Mouse (Mus musculus) midbrain, embryonic 10.5 days (tissue): Measurements from ENCODE around the gene Psap. TPM values are rescaled to one million over a fixed set of nuclear protein-coding genes. Genes with fewer than 3 reads are reported as not detected.

Source experiments
- DNase-seq: peaks from one replicate; pipeline ENCODE4 v3.0.0-alpha.2; 2017; ENCODE audit warnings: low spot score
- H3K27ac ChIP-seq: fragments of 300-500 bp; sonication (generic); replicated peaks from 2 replicates; pipeline ENCODE4 v1.5.1; 2016; ENCODE audit warnings: mild to moderate bottlenecking
- H3K27me3 ChIP-seq: fragments of 300-500 bp; sonication (generic); 2 replicates; pipeline ENCODE4 v1.6.1; 2016; ENCODE audit warnings: low read depth, mild to moderate bottlenecking; ENCODE audit not compliant: poor library complexity, severe bottlenecking
- H3K36me3 ChIP-seq: fragments of 300-500 bp; sonication (generic); 2 replicates; pipeline ENCODE4 v1.6.1; 2016; ENCODE audit warnings: mild to moderate bottlenecking, moderate library complexity
- H3K4me1 ChIP-seq: fragments of 300-500 bp; sonication (generic); 2 replicates; pipeline ENCODE4 v1.6.1; 2016
- H3K4me3 ChIP-seq: fragments of 300-500 bp; sonication (generic); 2 replicates; pipeline ENCODE4 v1.5.1; 2016; ENCODE audit warnings: mild to moderate bottlenecking, moderate library complexity
- H3K9me3 ChIP-seq: fragments of 300-500 bp; sonication (generic); replicated peaks from 2 replicates; pipeline ENCODE4 v1.6.1; 2016; ENCODE audit warnings: mild to moderate bottlenecking
- WGBS: fragments of 180-500 bp; shearing (Covaris S2); methylation state at CpG from one replicate; pipeline ENCODE4 v1.1.7; 2016; 5-methylcytosine and 5-hydroxymethylcytosine counted together
- polyA plus RNA-seq: library from polyadenylated mRNA; unstranded; fragments of >200 nt; fragmentation: Nextera tagmentation; extraction: Ambion mirVana; gene quantifications from 2 replicates; pipeline ENCODE4 v1.2.1, GENCODE M21; 2016

The Psap gene
- polyA plus RNA-seq, 1 experiment from 2014 or later: 52.0 TPM

- H3K27ac ChIP-seq: peak overlapping the region; percentile 78
- H3K9me3 ChIP-seq: no peaks in the 10 kb centered on the region
- WGBS: 67% methylated on average over 8 of the region's 8 CpGs
- H3K36me3 ChIP-seq: peaks cover 2% of the 10 kb centered on the region; the same call in 1 of the 2 replicates
- no peaks in the 10 kb centered on the region for H3K27me3 ChIP-seq
- H3K4me3 ChIP-seq: peak overlapping the region; percentile 30
- DNase-seq: no peak
- H3K4me1 ChIP-seq: peaks cover 90% of the 10 kb centered on the region
Observed at GRCm38 (mm10) chr10:60284676-60285111, 7.3 kb downstream of the Psap start.

GRCm38 (mm10) chr10:60285183-60285582, 7.8 kb downstream of the Psap start:
- H3K27me3 ChIP-seq: no peaks in the 10 kb centered on the region
- peak overlapping the region; percentile 78 for H3K27ac ChIP-seq
- peak overlapping the region; percentile 30 for H3K4me3 ChIP-seq
- no peaks in the 10 kb centered on the region for H3K9me3 ChIP-seq
- 62% methylated on average over 8 of the region's 8 CpGs for WGBS
- H3K4me1 ChIP-seq: peaks cover 90% of the 10 kb centered on the region
- no peak for DNase-seq
- peaks cover 2% of the 10 kb centered on the region; the same call in 1 of the 2 replicates for H3K36me3 ChIP-seq

- H3K27ac ChIP-seq: peak overlapping the region; percentile 78
- peaks cover 2% of the 10 kb centered on the region; the same call in 1 of the 2 replicates for H3K36me3 ChIP-seq
- no peaks in the 10 kb centered on the region for H3K27me3 ChIP-seq
- no peaks in the 10 kb centered on the region for H3K9me3 ChIP-seq
- DNase-seq: peak; percentile 83
- H3K4me1 ChIP-seq: peaks cover 90% of the 10 kb centered on the region
- peak overlapping the region; percentile 30 for H3K4me3 ChIP-seq
- WGBS: 45% methylated on average over 14 of the region's 14 CpGs
Observed at GRCm38 (mm10) chr10:60285676-60286372, 8.4 kb downstream of the Psap start.

GRCm38 (mm10) chr10:60286546-60286945, 9.1 kb downstream of the Psap start:
- Histone ChIP-seq H3K36me3 (peaks cover 6% of the 10 kb centered on the region), H3K27me3 (no peaks in the 10 kb centered on the region), H3K27ac (peak overlapping the region; percentile 78), H3K9me3 (no peaks in the 10 kb centered on the region), H3K4me1 (peaks cover 85% of the 10 kb centered on the region), H3K4me3 (0 out of 2 replicates have a peak overlapping the region, but pooled peaks have one; percentile 30)
- DNase-seq: no peak
- 94% methylated on average over 7 of the region's 7 CpGs for WGBS

GRCm38 (mm10) chr10:60287161-60287560, 9.7 kb downstream of the Psap start:
- no peak overlapping the region for H3K4me3 ChIP-seq
- H3K9me3 ChIP-seq: no peaks in the 10 kb centered on the region
- no peaks in the 10 kb centered on the region for H3K27me3 ChIP-seq
- H3K27ac ChIP-seq: no peak overlapping the region
- DNase-seq: no peak
- 90% methylated on average over 4 of the region's 4 CpGs for WGBS
- peaks cover 12% of the 10 kb centered on the region for H3K36me3 ChIP-seq
- peaks cover 79% of the 10 kb centered on the region for H3K4me1 ChIP-seq

GRCm38 (mm10) chr10:60287726-60288125, 10.3 kb downstream of the Psap start:
- WGBS: 87% methylated on average over 2 of the region's 2 CpGs
- Histone ChIP-seq H3K4me3 (no peak overlapping the region), H3K27me3 (no peaks in the 10 kb centered on the region), H3K9me3 (no peaks in the 10 kb centered on the region), H3K4me1 (peaks cover 73% of the 10 kb centered on the region), H3K27ac (no peak overlapping the region), H3K36me3 (peaks cover 17% of the 10 kb centered on the region)
- DNase-seq: no peak

- Histone ChIP-seq H3K4me1 (peaks cover 61% of the 10 kb centered on the region), H3K36me3 (peaks cover 30% of the 10 kb centered on the region)
- DNase-seq: no peak
Observed at GRCm38 (mm10) chr10:60289216-60289615, 11.8 kb downstream of the Psap start.

GRCm38 (mm10) chr10:60290026-60290738, 12.8 kb downstream of the Psap start:
- H3K9me3 ChIP-seq: no peaks in the 10 kb centered on the region
- no peak overlapping the region for H3K4me3 ChIP-seq
- WGBS: 63% methylated on average over 7 of the region's 7 CpGs
- H3K4me1 ChIP-seq: peaks cover 51% of the 10 kb centered on the region
- peaks cover 40% of the 10 kb centered on the region for H3K36me3 ChIP-seq
- DNase-seq: no peak
- no peaks in the 10 kb centered on the region for H3K27me3 ChIP-seq
- no peak overlapping the region; the same call in 1 of the 2 replicates for H3K27ac ChIP-seq

More at GRCm38 (mm10) chr10:60289216-60289615, 11.8 kb downstream of the Psap start:
- Histone ChIP-seq H3K4me3 (no peak overlapping the region), H3K27me3 (no peaks in the 10 kb centered on the region), H3K27ac (no peak overlapping the region), H3K9me3 (no peaks in the 10 kb centered on the region)
- WGBS: 88% methylated on average over 8 of the region's 8 CpGs

GRCm38 (mm10) chr10:60290739-60291110, 13.3 kb downstream of the Psap start:
- H3K9me3 ChIP-seq: no peaks in the 10 kb centered on the region
- H3K27me3 ChIP-seq: no peaks in the 10 kb centered on the region
- no peak overlapping the region for H3K4me3 ChIP-seq
- H3K27ac ChIP-seq: no peak overlapping the region
- H3K36me3 ChIP-seq: peaks cover 45% of the 10 kb centered on the region
- DNase-seq: no peak
- peaks cover 46% of the 10 kb centered on the region for H3K4me1 ChIP-seq
- WGBS: 78% methylated on average over 8 of the region's 8 CpGs

- no peak overlapping the region for H3K4me3 ChIP-seq
- peaks cover 57% of the 10 kb centered on the region for H3K36me3 ChIP-seq
- no peaks in the 10 kb centered on the region for H3K9me3 ChIP-seq
- H3K27me3 ChIP-seq: no peaks in the 10 kb centered on the region
- no peak for DNase-seq
- H3K4me1 ChIP-seq: peaks cover 31% of the 10 kb centered on the region
- no peak overlapping the region for H3K27ac ChIP-seq
- WGBS: 91% methylated on average over 8 of the region's 8 CpGs
Observed at GRCm38 (mm10) chr10:60292209-60292608, 14.8 kb downstream of the Psap start.

GRCm38 (mm10) chr10:60294621-60295020, 17.2 kb downstream of the Psap start:
- H3K27ac ChIP-seq: no peak overlapping the region
- WGBS: 86% methylated on average over 7 of the region's 7 CpGs
- no peak for DNase-seq
- no peaks in the 10 kb centered on the region for H3K9me3 ChIP-seq
- no peak overlapping the region for H3K4me3 ChIP-seq
- H3K4me1 ChIP-seq: peaks cover 15% of the 10 kb centered on the region
- H3K36me3 ChIP-seq: peaks cover 79% of the 10 kb centered on the region
- no peaks in the 10 kb centered on the region for H3K27me3 ChIP-seq

GRCm38 (mm10) chr10:60295356-60295755, 17.9 kb downstream of the Psap start:
- Histone ChIP-seq H3K4me1 (peaks cover 7% of the 10 kb centered on the region), H3K27ac (no peak overlapping the region), H3K27me3 (no peaks in the 10 kb centered on the region), H3K4me3 (no peak overlapping the region), H3K36me3 (peaks cover 86% of the 10 kb centered on the region), H3K9me3 (no peaks in the 10 kb centered on the region)
- WGBS: 88% methylated on average over 3 of the region's 3 CpGs
- DNase-seq: no peak

- H3K9me3 ChIP-seq: no peaks in the 10 kb centered on the region
- H3K27ac ChIP-seq: no peak overlapping the region
- WGBS: 95% methylated on average over 9 of the region's 9 CpGs
- no peak for DNase-seq
- H3K36me3 ChIP-seq: peaks cover 93% of the 10 kb centered on the region
- peaks cover under 1% of the 10 kb centered on the region; the same call in 1 of the 2 replicates for H3K4me1 ChIP-seq
- H3K4me3 ChIP-seq: no peak overlapping the region
- no peaks in the 10 kb centered on the region for H3K27me3 ChIP-seq
Observed at GRCm38 (mm10) chr10:60296027-60296426, 18.6 kb downstream of the Psap start.
